ENCODE assay signal across 8 mouse cellular contexts in the genomic region with DNA sequence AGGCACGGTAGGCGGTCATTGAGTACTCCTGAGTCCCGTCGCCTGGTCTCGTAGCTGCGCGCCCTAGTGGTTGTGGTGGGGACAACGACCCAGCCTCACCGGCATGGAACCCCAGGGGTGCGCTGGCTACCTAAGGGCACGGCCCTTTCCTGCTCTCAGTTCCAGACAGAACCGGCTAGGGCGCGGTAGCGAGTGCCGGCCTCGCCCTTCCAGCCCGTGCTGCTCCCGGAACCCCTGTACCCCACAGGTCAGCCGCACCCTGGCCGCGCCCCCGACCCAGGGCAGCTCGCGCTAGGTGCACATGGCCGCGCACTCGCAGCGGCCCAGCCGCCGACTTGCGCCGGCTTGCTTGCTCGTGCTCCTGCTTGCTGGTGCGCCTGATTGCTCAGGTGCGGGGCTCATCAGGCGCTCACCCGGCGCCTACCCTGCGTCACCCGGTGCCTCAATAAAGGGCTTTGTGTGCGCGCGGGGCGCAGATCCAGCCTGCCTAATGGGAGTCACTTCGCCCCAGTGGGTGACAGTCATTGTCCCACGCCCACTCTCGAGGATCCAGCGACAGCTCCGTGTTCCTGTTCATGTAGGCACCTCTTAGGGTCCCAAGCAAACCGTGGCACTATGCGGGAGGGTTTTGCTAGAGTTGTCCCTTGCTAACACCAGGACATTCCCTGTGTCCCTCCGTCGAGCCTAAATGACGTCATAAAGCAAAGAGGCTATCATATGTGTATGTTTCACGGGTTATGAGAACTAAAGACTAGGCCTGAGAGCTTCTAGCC. TPM values are rescaled to one million over a fixed set of nuclear protein-coding genes. Genes with fewer than 3 reads are reported as not detected.
DNase-seq lines count a peak whose midpoint lies in the region; ATAC-seq lines count a peak whose summit lies in the region.

1700016H13Rik (minus strand) TSS at position 665 of the 773 bp plus-strand sequence.

- peak; percentile 75 for ATAC-seq in frontal cortex, adult (ENCODE audit: low TSS enrichment)

- peaks cover 6% of the 10 kb centered on the region; the same call in 1 of the 2 replicates for H3K4me1 ChIP-seq in hindbrain, embryonic 10.5 days (replicated peaks)

- peak; percentile 41 for DNase-seq in MEL-GATA-1-ER (ENCODE audit: extremely low read depth, low read depth)
- peak; percentile 27 for DNase-seq in cerebellum, adult 8-10 months
- DNase-seq in hindbrain, embryonic 10.5 days (ENCODE audit: low spot score), result peak; percentile 84
- DNase-seq in layer of hippocampus, postnatal 14 days (ENCODE audit: low spot score in 2 of 2), result peak; percentile 35 to 38
- DNase-seq in lung, postnatal 25 days (ENCODE audit: low spot score), result peak; percentile 84
- DNase-seq in ovary, postnatal 36 days (ENCODE audit: low spot score), result peak; percentile 80
- DNase-seq in thymus, postnatal 36 days, result peak; percentile 82 to 83

- H3K4me3 ChIP-seq in hindbrain, embryonic 10.5 days, result peak within 1 kb of the TSS; percentile 69

- H3K27ac ChIP-seq in hindbrain, embryonic 10.5 days, result peak within 1 kb of the TSS; percentile 85

- H3K9me3 ChIP-seq in hindbrain, embryonic 10.5 days, result no peaks in the 10 kb centered on the region

- H3K36me3 ChIP-seq in hindbrain, embryonic 10.5 days, result no peaks in the 10 kb centered on the region

- H3K27me3 ChIP-seq in hindbrain, embryonic 10.5 days (ENCODE audit: insufficient read depth, poor library complexity, severe bottlenecking), result peaks cover 9% of the 10 kb centered on the region; the same call in 1 of the 2 replicates

- WGBS in hindbrain, embryonic 10.5 days, result 1% methylated on average over 56 of the region's 56 CpGs

RNA-seq across cellular contexts. Expression of gene 1700016H13Rik, which starts in this region (rescaled TPM):
- polyA plus RNA-seq in hindbrain, embryonic 10.5 days (2016; fragmentation: Nextera tagmentation; extraction: Ambion mirVana), result 0.40 and 0.64 TPM in 2 replicates
- total RNA-seq in layer of hippocampus, postnatal 14 days (2021), result not detected

Comparison
In these comparisons a context has a peak if more than half of its experiments do, and no peak if none do; other contexts are left out.
1. Peak in every context shown above with its lines: DNase-seq, ATAC-seq, H3K4me3 ChIP-seq and H3K27ac ChIP-seq.
2. Peak in DNase-seq, H3K4me3 ChIP-seq and H3K27ac ChIP-seq in hindbrain, embryonic 10.5 days; RNA of the gene not detected or under 1 TPM.
3. Peak in DNase-seq in layer of hippocampus, postnatal 14 days; RNA of the gene not detected or under 1 TPM.
4. DNase-seq: peak in every context shown above with its lines; median percentile 84 in hindbrain, embryonic 10.5 days; 84 in lung, postnatal 25 days; 82 in thymus, postnatal 36 days; 80 in ovary, postnatal 36 days; 41 in MEL-GATA-1-ER; 36 in layer of hippocampus, postnatal 14 days; 27 in cerebellum, adult 8-10 months.